In genomic region chr17:27261251-27261650, GRCm38 (mm10) we compare ENCODE assay signal across 25 mouse cellular contexts.
"Had no signal": no experiment of that assay in that cellular context is flagged by ENCODE, and none has a peak within 500 bp of the region (broad histone marks: within the 10 kb centered on the region; RNA-seq: fewer than 3 reads in every experiment).

No protein-coding gene starts in this region.

- DNase-seq: heart, postnatal 10 days; heart, postnatal 14 days; heart, postnatal 36 days; heart, postnatal 4 days; kidney, adult 11 months; kidney, adult 18-20 months; kidney, adult 2 months; kidney, adult 8-10 months; kidney, adult 9 months; kidney, postnatal 14 days; kidney, postnatal 36 days; kidney, postnatal 4 days; layer of hippocampus, adult 9-11 months; layer of hippocampus, postnatal 36 days had no signal

- H3K36me3 ChIP-seq: heart, embryonic 12.5 days; heart, embryonic 13.5 days; heart, embryonic 15.5 days; hindbrain, embryonic 10.5 days; hindbrain, embryonic 12.5 days; hindbrain, embryonic 13.5 days; hindbrain, embryonic 15.5 days; intestine, embryonic 15.5 days; kidney, embryonic 15.5 days had no signal

- H3K9me3 ChIP-seq: heart, embryonic 15.5 days; hindbrain, embryonic 12.5 days; hindbrain, embryonic 13.5 days; hindbrain, embryonic 15.5 days; intestine, embryonic 15.5 days; kidney, embryonic 15.5 days had no signal

- H3K4me3 ChIP-seq: heart, embryonic 12.5 days; heart, embryonic 13.5 days; heart, embryonic 15.5 days; hindbrain, embryonic 10.5 days; hindbrain, embryonic 12.5 days; hindbrain, embryonic 13.5 days; hindbrain, embryonic 15.5 days; intestine, embryonic 15.5 days; kidney, embryonic 15.5 days; layer of hippocampus, adult 2 months; left cerebral cortex, adult 2 months had no signal

- H3K4me1 ChIP-seq: heart, embryonic 12.5 days; heart, embryonic 13.5 days; heart, embryonic 15.5 days; hindbrain, embryonic 12.5 days; hindbrain, embryonic 15.5 days; intestine, embryonic 15.5 days; kidney, embryonic 15.5 days had no signal

- H3K27me3 ChIP-seq: hindbrain, embryonic 12.5 days; hindbrain, embryonic 13.5 days; hindbrain, embryonic 15.5 days; intestine, embryonic 15.5 days had no signal
